Mouse (Mus musculus) kidney, adult 18-20 months (tissue): ENCODE measurements around the gene Wdr81.

Source experiments
- DNase-seq: peaks from one replicate; pipeline ENCODE4 v3.0.0; 2021

Wdr81 gene

GRCm38 (mm10) chr11:75429019-75429705, 25.4 kb downstream of the Wdr81 start:
- DNase-seq = no peak

- no peak for DNase-seq
Observed at GRCm38 (mm10) chr11:75424459-75424858, 30.1 kb downstream of the Wdr81 start.

DNA sequence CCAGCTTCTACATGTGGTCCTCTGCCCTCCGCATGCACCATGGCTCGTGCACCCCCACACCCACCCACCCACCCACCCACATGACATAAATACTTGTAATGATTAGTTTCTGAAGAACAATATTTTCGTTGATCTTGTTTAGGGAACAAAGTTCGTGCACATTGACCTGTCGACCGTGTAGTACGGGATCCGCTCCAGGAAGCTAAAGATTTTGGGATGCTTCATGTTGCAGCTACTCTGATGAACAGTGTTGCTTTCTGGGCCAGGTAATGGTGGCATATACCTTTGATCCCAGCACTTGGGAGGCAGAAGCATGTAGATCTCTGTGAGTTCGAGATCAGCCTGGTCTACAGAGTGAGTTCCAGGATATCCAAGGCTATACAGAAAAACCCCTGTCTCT, 30.5 kb downstream of the Wdr81 start:
- no peak for DNase-seq

DNA sequence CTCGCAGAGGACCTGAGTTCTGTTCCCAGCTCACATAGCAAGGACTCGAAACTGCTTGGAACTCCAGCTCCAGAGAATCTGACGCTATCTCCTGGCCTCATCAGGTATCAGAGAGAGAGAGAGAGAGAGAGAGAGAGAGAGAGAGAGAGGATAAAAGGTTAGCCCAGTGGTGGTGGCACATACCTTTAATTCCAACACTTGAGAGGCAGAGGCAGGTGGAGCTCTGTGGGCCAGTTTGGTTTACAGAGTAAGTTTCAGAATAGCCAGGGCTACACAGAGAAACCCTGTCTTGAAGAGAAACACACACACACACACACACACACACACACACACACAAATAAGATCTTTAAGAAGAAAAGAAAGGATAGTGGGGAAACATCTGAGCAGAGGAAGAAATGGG, 31.4 kb downstream of the Wdr81 start:
- no peak for DNase-seq

- no peak for DNase-seq
Observed at GRCm38 (mm10) chr11:75422013-75422792, 32.3 kb downstream of the Wdr81 start, which contains the start of gene Serpinf1. Gene Serpinf1 (minus strand): TSS chr11:75422701.

GRCm38 (mm10) chr11:75421375-75422012, 33.0 kb downstream of the Wdr81 start:
- no peak for DNase-seq

GRCm38 (mm10) chr11:75420810-75421374, 33.6 kb downstream of the Wdr81 start:
- no peak for DNase-seq

DNA sequence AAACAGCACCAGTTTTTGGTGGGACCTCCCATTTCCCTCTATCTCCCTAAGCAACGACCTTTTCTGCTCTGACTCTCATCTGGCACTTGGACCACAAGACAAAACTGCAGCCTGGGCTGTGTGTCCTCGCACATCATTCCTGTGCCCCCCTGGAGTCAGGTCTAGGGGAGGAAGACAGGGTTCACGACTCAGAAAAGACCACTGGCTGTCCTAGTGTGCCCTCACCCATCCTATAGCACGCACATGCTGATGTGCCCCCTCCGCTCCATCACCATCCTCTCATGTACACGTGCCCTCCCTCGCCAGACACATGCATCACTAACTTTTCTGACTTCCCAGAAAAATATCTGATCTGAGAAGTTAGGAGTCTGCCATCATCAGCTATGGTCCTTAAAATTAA, 34.5 kb downstream of the Wdr81 start:
- no peak for DNase-seq

- no peak for DNase-seq
Observed at GRCm38 (mm10) chr11:75415994-75416393, 38.5 kb downstream of the Wdr81 start.

DNA sequence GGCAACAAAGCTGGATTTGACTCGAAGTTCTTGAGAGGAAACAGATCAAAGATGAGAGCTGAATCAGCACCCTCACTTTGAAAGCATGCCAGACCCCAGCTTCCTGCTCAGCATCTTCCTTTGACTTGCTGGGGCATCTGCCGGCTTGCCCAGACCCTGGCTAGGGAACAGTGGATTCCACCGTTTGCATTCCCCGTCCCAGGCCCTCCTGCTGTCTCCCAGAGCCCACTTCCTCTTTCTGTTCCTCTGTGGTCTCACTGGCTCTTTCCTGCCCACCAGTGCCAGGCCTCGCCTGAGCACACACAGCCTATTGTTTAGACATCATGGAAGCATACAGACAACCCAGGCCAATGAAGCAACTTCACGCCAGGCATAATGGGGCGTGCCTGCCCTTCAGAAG, 39.4 kb downstream of the Wdr81 start:
- DNase-seq = no peak

GRCm38 (mm10) chr11:75410591-75410990, 43.9 kb downstream of the Wdr81 start:
- no peak for DNase-seq

DNA sequence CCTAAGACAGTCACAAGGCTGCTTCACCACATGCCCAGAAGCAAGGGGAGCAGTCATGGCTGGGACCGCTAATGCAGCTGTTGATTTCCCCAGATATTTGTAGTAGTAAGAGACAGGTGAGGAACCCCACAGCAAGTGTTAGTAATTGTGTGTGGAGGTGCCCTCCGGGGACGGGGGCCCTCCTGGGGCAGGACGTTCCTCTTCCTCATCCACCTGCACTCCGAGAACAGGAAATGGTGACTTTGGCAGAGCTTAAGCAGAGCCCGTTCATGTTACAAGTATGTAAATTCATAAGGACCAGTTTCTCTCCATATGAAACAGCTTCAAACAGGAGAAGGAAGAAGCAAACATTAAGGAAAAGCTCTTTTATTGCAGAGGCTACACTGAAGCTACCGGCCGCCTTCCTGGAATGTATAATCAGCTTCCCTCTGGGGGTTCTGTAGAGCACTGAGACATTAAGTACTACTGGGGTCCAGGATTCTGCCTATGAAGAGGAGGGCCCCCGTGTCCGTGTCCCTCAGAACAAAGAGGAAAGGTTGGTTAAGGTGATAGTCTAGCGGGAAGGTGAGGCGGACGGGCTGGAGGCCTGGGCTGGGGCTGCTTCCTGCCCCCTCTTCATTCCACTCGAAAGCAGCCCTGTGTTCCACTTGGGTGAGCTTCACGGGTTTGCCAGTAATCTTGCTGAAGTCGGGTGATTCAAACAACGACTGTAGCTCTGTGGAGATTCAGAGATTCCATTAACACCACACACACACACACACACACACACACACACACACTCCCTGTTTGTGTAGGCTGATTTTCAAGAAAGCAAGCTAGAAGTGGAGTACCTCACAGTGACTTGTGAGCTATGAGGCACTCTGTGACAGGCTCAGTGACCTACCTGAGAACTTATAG, 44.6 kb downstream of the Wdr81 start:
- DNase-seq = peak; percentile 38

DNA sequence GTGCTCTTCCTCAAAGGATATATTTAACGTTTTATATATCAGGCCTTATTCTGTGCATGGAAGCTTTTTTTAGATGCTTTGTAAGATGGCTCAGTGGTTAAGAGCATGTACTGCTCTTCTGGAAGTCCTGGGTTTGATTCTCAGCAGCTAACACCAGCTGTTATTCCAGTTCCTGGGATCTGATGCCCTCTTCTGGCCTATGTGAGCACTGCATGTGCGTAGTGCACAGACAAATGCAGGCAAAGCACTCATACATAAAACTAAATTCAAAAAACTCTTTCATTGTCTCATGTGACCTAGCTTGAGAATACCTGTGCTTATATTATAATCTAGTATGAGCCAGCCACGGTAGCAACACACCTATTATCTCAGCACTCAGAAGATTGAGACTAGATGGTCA, 47.7 kb downstream of the Wdr81 start:
- DNase-seq = peak; percentile 69

DNA sequence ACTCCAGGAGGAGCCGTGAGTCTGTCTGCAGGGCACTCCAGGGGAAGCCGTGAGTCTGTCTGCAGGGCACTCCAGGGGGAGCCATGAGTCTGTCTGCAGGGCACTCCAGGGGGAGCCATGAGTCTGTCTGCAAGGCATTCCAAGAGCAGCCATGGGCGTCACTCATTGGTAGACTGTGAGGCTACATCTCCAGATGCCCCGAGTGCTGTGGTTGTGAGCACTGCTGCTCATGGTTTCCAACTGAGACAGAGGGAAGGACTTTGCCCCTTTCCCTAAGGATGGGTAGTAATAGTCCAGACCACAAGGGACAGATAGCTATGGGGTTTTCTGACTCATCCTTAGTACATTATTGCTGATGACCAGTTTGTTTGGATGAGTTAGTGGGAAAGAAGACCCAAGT, 48.4 kb downstream of the Wdr81 start:
- no peak for DNase-seq

GRCm38 (mm10) chr11:75404801-75405200, 49.7 kb downstream of the Wdr81 start:
- DNase-seq = no peak

DNA sequence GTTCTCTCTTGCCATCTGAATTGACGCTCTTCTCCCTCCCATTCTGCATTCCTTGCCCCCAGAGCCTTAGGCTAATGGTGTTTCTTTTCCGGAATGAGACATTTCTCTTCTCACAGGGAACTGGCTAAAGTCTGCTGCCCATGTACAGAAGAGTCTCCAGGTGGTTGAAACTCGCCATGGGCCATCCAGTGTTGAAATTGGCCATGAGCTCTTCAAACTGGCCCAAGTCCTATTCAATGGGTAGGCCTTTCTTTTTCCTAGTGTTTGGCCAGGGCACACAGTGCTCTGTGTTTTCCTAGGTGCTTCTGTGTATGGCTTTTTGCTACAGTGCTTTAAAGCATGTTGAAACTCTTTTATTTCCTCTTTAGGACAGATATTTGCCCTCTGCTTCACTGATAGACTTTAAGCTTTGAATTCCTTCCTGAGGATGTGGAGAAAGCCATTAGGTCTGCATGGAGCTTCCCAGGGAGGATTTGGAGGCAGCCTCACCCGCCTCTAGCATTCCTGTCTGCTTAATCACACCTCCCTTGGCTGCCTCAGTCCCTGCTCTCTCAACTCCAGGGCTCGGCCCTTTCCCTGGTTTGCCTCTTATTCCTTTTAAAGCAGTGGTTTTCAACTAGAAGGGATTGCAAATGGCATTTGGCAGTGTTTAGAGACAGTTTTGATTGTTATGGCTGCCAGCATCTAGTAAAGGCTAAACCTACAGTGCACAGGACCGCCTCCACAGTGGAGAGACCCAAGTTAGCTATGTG, 51.0 kb downstream of the Wdr81 start:
- peak; percentile 8 for DNase-seq

DNA sequence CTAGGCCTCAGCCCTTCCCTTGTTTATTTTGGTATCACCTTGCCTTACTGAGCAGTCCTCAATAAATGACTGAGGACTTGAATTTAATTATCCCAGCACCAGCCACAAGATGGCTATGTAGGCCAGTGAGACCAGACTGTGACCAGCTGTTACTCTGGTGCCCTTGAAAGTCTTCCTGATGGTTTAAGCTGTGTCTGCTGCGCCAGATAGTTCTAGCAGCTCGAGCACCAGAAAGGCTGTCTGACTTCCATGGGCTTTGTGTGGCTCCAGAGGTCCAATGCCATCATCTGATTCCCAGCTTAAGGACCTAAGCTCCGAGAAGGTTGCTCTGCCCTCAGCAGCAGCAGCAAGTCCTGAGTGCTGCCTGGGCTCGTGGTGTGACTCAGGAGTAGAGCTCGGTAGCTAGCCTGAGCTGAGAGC, 52.2 kb downstream of the Wdr81 start:
- DNase-seq = peak; percentile 62

DNA sequence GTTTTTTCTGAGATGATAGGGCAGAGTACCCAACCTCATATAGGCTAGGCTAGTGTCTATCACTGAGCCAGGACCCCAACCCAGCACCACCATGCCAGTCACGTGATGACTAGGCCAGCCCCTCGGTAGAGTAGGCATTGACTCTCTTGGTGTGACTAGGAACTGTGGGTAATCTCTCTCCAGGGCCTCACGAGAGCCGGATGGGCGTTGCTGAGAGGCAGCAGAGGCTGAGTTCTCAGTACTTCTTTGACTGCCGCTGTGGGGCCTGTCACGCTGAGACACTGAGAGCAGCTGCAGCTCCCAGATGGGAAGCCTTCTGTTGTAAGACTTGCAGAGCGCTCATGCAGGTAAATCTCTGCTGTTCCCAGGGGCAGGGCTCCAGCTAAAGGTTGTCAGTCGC, 54.4 kb downstream of the Wdr81 start:
- no peak for DNase-seq

DNA sequence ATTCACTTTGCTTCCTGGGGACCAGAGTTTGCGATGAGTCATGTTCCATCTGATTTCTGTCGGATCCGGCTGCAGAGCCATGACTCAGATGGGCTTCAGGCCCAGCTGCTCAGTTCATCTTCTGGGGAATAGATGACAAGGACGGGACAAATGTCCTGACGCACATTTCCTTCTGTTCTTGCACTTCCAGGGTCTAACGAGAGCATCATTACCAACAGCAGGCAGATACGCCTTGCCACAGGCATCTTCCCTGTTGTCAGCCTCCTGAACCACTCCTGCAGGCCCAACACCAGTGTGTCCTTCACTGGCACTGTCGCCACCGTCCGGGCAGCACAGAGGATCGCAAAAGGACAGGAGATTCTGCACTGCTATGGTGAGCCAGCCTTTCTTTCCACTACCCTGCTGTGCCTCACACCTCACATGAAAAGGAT, 55.1 kb downstream of the Wdr81 start:
- no peak for DNase-seq

DNA sequence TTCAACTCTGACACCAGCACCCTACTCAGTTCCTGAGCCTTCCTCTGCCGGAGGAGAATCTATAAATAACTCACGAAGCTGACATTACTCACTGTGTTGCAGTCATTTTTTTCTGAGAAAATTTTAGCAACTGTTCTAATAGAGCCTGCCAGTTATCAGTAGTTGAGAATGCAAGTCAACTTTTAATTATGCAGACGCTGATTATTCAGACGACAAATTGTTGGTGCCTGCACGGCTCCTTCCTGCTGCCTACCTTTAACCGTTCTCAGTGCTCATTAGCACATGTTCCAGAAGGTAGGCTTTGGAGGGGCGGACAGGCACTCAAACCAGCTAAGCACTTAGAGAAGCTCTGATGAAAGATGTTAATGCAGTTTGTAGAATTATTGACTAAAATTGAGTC, 57.1 kb downstream of the Wdr81 start:
- no peak for DNase-seq

GRCm38 (mm10) chr11:75395611-75396010, 58.9 kb downstream of the Wdr81 start:
- DNase-seq = no peak
